Mouse (Mus musculus): ENCODE results near the gene Phtf1. TPM values are rescaled to one million over a fixed set of nuclear protein-coding genes. Genes with fewer than 3 reads are reported as not detected.

Gene Phtf1
- total RNA-seq (2017) = 10.3 to 33.4 TPM (median 19.3 TPM) in 3 replicates

DNA sequence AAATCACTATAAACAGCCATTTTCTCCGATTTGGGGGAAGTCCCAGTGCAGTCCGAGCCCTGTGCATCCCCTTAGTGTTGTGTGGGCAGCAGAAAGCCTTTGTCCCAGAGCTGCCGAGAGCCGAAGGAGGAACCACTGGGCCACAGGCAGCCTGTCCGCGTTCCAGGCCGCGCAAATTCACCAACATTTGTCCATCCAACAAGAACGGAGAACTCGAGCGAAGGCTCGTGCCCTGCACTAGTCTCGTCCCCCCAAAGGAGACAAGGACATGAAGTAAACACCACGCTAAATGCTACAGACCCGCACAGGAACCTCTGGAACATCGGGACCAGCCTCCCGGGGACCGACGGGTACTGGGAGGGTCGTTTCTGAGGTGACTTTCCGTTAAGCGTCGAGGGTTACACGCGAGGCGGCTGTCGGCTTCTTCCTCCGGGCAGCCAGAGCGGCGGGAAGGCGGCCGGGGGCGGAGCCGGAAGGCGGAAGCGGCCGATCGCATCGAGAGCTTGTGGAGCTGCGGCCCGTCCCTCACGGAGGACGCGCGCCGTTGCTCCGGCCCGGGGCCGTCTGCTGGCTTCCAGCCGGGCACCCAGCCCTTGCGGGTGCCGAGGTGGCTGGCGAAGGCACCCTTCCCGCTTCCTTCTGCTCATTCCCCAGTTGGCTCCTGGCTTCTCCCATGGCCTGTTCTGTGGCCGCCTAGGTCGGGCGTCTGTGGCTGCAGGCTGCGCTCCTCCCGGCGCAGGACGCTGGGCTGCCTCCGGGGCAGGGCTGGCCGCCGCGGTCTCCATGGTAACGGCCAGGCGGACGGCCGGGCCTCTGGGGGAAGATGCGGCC lies at the start of gene Phtf1:
Phtf1 (plus strand) TSS at position 250 of the 831 bp plus-strand sequence.
- peak; percentile 83 for ATAC-seq (replicated peaks; ENCODE audit: insufficient number of reproducible peaks, low FRiP score, low TSS enrichment, poor library complexity, severe bottlenecking)

DNA sequence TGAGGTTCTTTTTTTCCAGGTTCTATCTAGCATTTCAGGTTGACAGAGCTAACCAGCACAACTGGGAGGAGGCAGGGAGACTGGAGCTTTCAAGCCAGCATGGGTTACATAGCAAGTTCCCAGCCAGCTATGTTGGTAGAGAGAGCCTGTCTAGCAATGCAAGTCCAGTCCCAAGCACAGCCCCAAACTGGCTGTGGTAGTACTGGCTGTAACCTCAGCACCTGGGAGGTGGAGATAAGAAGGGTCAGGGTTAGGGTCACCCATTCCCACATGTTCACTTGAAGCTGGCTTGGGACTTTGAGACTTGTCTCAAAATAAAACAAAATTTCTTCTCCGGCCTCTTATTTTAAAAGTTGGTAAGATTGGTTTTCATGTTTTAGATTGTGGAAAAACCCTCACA lies 47.8 kb upstream of the Phtf1 start:
- ATAC-seq (replicated peaks; ENCODE audit: insufficient number of reproducible peaks, low FRiP score, low TSS enrichment, poor library complexity, severe bottlenecking) = no peak

- no peak for ATAC-seq (replicated peaks; ENCODE audit: insufficient number of reproducible peaks, low FRiP score, low TSS enrichment, poor library complexity, severe bottlenecking)
Measured at GRCm38 (mm10) chr3:103925302-103925701, 42.6 kb upstream of the Phtf1 start.

- ATAC-seq (replicated peaks; ENCODE audit: insufficient number of reproducible peaks, low FRiP score, low TSS enrichment, poor library complexity, severe bottlenecking) = peak; percentile 73; the same call in 1 of the 2 replicates
Measured at GRCm38 (mm10) chr3:103927511-103927910, 40.4 kb upstream of the Phtf1 start.

- no peak for ATAC-seq (replicated peaks; ENCODE audit: insufficient number of reproducible peaks, low FRiP score, low TSS enrichment, poor library complexity, severe bottlenecking)
Measured at GRCm38 (mm10) chr3:103944794-103945562, 22.9 kb upstream of the Phtf1 start.

DNA sequence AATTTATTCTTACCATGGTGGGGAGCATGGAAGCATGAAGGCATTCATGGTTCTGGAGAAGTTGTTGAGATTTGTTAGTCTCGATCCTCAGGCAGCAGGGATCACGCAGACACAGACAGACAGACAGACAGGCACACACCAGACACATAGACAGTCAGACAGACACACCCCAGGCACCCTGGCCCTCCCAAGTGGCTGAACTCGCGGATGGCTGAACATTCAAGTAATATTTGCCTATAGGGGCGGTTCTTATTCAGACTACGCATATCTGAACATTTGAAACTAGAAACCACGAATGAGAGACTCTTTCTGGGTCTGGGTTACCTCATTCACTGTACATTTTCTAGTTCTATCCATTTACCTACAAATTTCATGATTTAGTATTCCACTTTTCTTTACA lies 19.2 kb upstream of the Phtf1 start:
- no peak for ATAC-seq (replicated peaks; ENCODE audit: insufficient number of reproducible peaks, low FRiP score, low TSS enrichment, poor library complexity, severe bottlenecking)

DNA sequence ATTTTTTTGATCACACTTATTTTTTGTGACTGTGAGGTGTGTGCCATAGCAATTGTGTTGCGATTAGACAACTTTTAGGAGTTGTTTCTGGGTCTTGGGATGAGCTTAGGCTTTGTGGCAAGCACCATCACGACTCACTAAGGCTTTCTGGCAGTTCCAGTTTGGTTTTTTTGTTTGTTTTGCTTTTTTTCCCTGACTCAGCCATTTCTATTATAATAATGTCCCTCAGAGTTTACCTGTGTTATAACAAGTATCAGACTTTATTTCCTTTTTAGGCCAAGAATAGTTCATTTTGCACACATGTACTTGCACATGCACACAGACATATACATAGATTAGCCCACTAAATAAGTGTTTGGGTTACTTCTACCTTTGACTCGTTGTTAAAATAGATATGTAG lies 7.3 kb upstream of the Phtf1 start:
- ATAC-seq (replicated peaks; ENCODE audit: insufficient number of reproducible peaks, low FRiP score, low TSS enrichment, poor library complexity, severe bottlenecking) = no peak

GRCm38 (mm10) chr3:103967231-103967630 lies 679 bp upstream of the Phtf1 start:
- no peak for ATAC-seq (replicated peaks; ENCODE audit: insufficient number of reproducible peaks, low FRiP score, low TSS enrichment, poor library complexity, severe bottlenecking)

DNA sequence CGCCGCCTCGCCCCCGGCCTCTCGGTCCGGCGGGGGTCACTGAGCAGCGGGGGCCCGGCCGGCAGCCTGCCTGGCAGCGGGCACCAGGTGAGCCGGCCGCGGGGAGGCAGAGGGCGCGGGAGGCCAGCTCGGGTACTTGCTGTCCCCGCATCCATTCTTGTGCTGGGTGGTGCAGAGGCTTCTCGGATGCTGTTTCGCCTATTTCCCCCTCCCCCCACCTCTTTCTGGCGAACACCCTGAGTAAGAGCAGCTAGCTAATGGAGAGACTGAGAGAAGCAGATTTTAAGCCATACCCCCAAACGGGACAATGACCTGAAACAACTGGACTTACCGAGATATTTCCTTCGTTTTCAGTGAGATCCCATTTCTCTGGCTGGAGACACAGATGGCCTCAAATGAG lies 791 bp downstream of the Phtf1 start:
- ATAC-seq (replicated peaks; ENCODE audit: insufficient number of reproducible peaks, low FRiP score, low TSS enrichment, poor library complexity, severe bottlenecking) = no peak

GRCm38 (mm10) chr3:103971157-103971556 lies 3.2 kb downstream of the Phtf1 start:
- no peak for ATAC-seq (replicated peaks; ENCODE audit: insufficient number of reproducible peaks, low FRiP score, low TSS enrichment, poor library complexity, severe bottlenecking)

DNA sequence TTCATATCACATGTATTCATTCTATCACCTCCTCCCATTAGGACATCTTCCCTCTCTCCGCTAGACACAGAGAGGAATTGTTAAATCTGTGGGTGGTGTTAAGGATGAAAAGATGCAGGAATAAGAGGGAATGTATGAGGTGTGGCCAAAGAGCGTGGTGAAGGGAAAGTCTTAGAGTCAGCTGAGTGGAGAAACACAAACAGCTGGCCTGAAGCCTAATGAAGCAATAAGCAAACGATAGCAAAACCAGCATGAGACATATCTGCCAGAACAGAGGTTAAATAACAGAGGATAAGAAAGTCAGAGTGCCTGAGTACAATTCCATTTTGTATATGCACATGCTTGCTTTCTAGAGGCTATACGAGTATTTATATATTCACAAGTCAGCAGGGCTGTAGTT lies 16.6 kb downstream of the Phtf1 start:
- no peak for ATAC-seq (replicated peaks; ENCODE audit: insufficient number of reproducible peaks, low FRiP score, low TSS enrichment, poor library complexity, severe bottlenecking)

GRCm38 (mm10) chr3:103985194-103985593 lies 17.3 kb downstream of the Phtf1 start:
- no peak for ATAC-seq (replicated peaks; ENCODE audit: insufficient number of reproducible peaks, low FRiP score, low TSS enrichment, poor library complexity, severe bottlenecking)

DNA sequence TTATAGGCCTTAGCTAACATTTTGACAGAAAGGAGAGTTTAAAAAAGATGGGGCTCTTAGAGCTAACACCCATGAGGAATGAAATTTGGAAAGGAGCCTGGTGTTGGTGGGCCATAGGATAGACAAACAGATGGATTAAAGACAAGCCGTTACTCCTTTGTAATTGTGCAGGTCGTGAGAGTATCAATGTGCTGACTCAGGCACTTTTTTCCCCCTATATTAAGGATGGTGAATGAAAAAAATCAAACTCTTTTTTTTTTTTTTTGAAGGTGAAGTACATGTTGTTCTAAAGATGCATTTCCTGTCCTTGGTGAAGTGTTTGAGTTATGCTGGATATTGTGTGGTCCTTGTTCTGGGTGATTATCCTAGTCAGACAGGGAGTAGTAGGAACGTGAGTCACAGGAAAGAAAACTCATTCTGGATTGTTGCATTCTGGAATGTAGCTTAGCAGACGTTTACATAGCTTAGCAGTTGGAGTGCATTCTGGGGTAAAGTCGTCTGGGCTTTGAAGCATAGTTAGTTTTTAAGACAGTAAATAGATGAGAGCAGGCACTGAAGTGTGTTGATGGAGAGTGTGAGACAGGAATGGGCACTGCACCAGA lies 20.0 kb downstream of the Phtf1 start:
- ATAC-seq (replicated peaks; ENCODE audit: insufficient number of reproducible peaks, low FRiP score, low TSS enrichment, poor library complexity, severe bottlenecking) = no peak

DNA sequence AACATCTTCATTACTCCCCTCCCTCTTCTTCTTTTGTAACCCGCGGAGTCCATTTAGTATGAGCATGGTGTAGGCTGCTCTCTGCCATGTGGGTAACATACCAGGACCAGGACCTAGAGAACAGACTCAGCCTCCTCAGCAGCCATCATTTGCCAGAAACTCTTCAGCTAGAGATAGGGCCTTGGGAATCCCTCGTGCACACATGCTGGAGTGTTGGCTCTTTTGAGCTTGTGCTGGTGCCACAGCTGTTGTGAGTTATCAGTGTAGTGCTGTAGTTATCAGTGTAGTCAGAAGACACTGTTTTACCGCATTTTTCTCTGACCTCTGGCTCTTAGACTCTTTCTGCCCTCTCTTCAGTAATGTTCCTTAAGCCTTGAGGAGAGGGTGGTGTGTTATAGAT lies 21.4 kb downstream of the Phtf1 start:
- no peak for ATAC-seq (replicated peaks; ENCODE audit: insufficient number of reproducible peaks, low FRiP score, low TSS enrichment, poor library complexity, severe bottlenecking)

DNA sequence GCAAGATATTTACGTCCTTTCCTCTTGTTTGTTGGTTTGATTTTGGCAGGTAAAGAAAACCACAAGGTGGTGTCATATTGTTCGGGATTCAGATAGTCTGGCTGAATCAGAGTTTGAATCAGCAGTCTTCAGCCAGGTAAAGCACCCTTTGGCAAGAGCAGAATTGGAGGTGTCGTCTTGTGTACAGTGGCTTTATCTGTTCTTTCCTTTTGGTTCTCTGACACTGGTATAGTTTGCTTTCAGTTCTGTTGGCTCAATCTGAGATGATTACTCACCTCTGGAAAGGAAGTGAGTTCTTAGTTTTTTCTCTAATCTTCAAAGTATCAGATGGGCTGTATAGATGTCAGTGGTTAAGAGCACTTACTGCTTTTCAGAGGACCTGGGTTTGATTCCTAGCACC lies 23.4 kb downstream of the Phtf1 start:
- ATAC-seq (replicated peaks; ENCODE audit: insufficient number of reproducible peaks, low FRiP score, low TSS enrichment, poor library complexity, severe bottlenecking) = no peak

- ATAC-seq (replicated peaks; ENCODE audit: insufficient number of reproducible peaks, low FRiP score, low TSS enrichment, poor library complexity, severe bottlenecking) = no peak
Measured at GRCm38 (mm10) chr3:103998724-103999123, 30.8 kb downstream of the Phtf1 start.

DNA sequence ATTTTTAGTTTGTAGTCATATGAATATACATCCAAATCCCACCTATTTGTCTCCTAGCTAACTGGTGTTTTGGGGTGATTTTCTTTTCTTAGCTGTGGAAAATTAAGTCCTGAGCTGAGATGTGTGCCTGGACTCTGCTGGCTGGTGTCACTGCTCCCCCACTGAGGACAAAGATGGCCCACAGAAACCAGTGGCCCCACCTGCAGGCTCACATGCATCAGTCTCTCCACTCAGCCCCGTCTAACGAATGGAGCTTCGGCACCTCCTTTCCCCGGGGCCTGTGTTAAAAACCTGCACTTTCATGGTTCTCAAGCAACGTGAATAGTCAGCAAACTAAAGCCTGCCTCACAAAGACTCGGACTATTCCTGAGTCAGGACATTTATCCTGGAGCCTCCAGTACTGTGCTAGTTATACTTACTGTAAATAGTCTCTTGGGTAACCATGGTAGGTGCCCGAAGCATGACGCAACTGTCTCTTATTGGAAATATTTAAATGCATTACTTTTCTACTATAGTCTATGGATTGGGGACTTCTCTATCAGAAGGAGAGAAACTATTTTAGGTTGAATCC lies 39.1 kb downstream of the Phtf1 start:
- no peak for ATAC-seq (replicated peaks; ENCODE audit: insufficient number of reproducible peaks, low FRiP score, low TSS enrichment, poor library complexity, severe bottlenecking)

GRCm38 (mm10) chr3:104007479-104007878 lies 39.6 kb downstream of the Phtf1 start:
- ATAC-seq (replicated peaks; ENCODE audit: insufficient number of reproducible peaks, low FRiP score, low TSS enrichment, poor library complexity, severe bottlenecking) = no peak

- no peak for ATAC-seq (replicated peaks; ENCODE audit: insufficient number of reproducible peaks, low FRiP score, low TSS enrichment, poor library complexity, severe bottlenecking)
Measured at GRCm38 (mm10) chr3:104009924-104010662, 42.2 kb downstream of the Phtf1 start.

All from monocyte, adult 5-6 weeks (primary cell).